Mouse (Mus musculus): ENCODE data around the gene Ass1. TPM values are rescaled to one million over a fixed set of nuclear protein-coding genes. Genes with fewer than 3 reads are reported as not detected.

The Ass1 gene
- polyA plus RNA-seq, 1 experiment = 212 TPM

DNA sequence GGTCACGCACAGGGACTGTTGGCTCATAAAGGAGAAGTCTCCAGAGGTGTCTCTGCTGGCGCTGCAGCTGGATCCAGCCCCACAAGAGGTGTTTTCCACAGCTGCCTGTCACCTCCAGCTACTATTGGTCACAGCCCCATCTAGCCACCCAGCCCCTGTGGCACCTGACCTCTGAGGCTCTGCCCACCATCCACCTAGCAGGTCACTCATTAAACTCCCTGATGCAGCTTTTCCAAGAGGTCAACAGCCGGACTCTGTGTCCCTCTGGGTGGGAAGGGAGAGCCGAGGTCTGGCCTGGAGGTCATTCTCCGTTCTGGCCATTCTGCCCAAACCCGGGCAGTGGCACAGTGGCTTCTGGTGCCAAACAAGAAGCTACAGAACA is 5.5 kb upstream of the Ass1 start:
- no peak overlapping the region for H3K27ac ChIP-seq (ENCODE audit: insufficient read depth, low read length)
- H3K4me3 ChIP-seq (ENCODE audit: insufficient read depth, low read length) = no peak overlapping the region
- H3K4me1 ChIP-seq (ENCODE audit: control insufficient read depth, insufficient read depth, low read length) = 0 out of 2 replicates have a peak, but pooled peaks cover 12% of the 10 kb centered on the region
- TF ChIP-seq CTCF (IDR thresholded peaks at IDR 0.05; ENCODE audit: borderline replicate concordance, insufficient read depth, low read length) (no peak), POLR2A (IDR thresholded peaks at IDR 0.05; ENCODE audit: low read depth, low read length) (no peak)

- TF ChIP-seq CTCF (IDR thresholded peaks at IDR 0.05; ENCODE audit: borderline replicate concordance, insufficient read depth, low read length) (no peak), POLR2A (IDR thresholded peaks at IDR 0.05; ENCODE audit: low read depth, low read length) (no peak)
- Histone ChIP-seq H3K27ac (ENCODE audit: insufficient read depth, low read length) (no peak overlapping the region), H3K4me3 (ENCODE audit: insufficient read depth, low read length) (no peak overlapping the region), H3K4me1 (ENCODE audit: control insufficient read depth, insufficient read depth, low read length) (no peaks in the 10 kb centered on the region)
Observed at GRCm38 (mm10) chr2:31467457-31467856, 2.5 kb upstream of the Ass1 start.

DNA sequence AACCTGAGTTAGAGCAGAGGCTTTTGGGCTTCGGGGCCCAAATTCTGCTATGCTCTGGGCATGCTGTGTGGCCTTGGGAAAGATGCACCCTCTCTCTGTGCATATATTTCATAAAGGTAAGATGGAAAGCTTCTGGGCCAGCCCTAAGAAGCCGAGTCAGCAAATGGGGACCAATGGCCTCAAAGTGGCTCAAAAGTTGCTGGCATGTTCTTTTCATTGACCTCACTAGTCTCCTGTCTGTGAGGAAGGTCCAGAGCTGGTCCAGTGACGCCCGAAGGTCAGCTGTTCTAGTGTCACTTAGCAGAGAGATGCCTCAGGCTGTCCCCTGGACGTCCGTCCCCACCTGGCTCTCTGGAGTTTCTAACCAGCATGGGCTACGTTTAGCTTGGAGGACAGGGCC is 1.1 kb upstream of the Ass1 start:
- Histone ChIP-seq H3K27ac (ENCODE audit: insufficient read depth, low read length) (no peak overlapping the region), H3K4me1 (ENCODE audit: control insufficient read depth, insufficient read depth, low read length) (no peaks in the 10 kb centered on the region), H3K4me3 (ENCODE audit: insufficient read depth, low read length) (no peak overlapping the region)
- TF ChIP-seq POLR2A (IDR thresholded peaks at IDR 0.05; ENCODE audit: low read depth, low read length) (no peak), CTCF (IDR thresholded peaks at IDR 0.05; ENCODE audit: borderline replicate concordance, insufficient read depth, low read length) (no peak)

DNA sequence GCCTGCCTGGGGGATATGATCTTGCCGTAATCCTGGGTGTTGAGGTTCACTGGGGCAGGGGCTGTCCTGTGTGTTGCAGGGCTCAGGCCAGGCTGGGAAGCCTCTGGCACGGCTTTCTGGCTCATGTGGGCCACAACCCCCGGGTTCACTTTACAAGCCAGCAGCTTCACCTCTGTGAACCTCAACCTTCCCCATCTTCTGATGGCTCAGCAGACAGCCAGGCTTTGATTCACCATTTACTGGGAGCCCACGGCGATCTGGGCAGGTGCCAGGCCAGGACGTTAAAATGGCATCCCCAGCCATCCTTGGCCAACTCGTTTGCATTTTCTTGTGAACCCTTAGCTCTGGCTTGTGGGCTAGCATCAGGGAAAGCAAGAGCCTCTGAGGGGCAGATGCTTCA is 527 bp upstream of the Ass1 start:
- no peaks in the 10 kb centered on the region for H3K4me1 ChIP-seq (ENCODE audit: control insufficient read depth, insufficient read depth, low read length)
- TF ChIP-seq POLR2A (IDR thresholded peaks at IDR 0.05; ENCODE audit: low read depth, low read length) = no peak
- TF ChIP-seq CTCF (IDR thresholded peaks at IDR 0.05; ENCODE audit: borderline replicate concordance, insufficient read depth, low read length) = no peak
- no peak overlapping the region for H3K4me3 ChIP-seq (ENCODE audit: insufficient read depth, low read length)
- 0 out of 2 replicates have a peak overlapping the region, but pooled peaks have one; percentile 3 for H3K27ac ChIP-seq (ENCODE audit: insufficient read depth, low read length)

- H3K4me1 ChIP-seq (ENCODE audit: control insufficient read depth, insufficient read depth, low read length) = no peaks in the 10 kb centered on the region
- no peak for TF ChIP-seq CTCF (IDR thresholded peaks at IDR 0.05; ENCODE audit: borderline replicate concordance, insufficient read depth, low read length)
- peak; percentile 46; the same call in 1 of the 2 replicates for TF ChIP-seq POLR2A (IDR thresholded peaks at IDR 0.05; ENCODE audit: low read depth, low read length)
- H3K4me3 ChIP-seq (ENCODE audit: insufficient read depth, low read length) = peak overlapping the region; percentile 78
- no peak overlapping the region; the same call in 1 of the 2 replicates for H3K27ac ChIP-seq (ENCODE audit: insufficient read depth, low read length)
Observed at GRCm38 (mm10) chr2:31470683-31471385, 827 bp downstream of the Ass1 start.

DNA sequence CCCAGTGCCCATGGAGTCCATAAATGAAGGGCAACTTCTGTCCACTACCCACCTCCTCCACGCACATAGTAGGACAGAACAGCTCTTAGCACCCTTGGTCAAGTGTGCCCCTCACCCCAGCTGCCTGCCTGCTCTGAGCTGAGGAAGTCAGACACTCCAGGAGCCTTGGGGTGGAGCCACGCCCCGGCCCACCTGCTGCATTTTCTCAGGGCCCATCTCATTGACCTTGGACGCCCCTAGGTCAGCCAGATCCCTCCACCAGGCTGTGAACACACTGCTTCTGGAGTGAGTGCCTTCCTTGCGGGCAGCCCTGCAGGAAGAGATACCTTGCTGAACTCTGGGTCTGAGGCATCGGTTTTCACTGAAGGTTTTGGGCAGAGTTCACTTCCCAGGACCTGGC is 1.6 kb downstream of the Ass1 start:
- TF ChIP-seq CTCF (IDR thresholded peaks at IDR 0.05; ENCODE audit: borderline replicate concordance, insufficient read depth, low read length) = no peak
- TF ChIP-seq POLR2A (IDR thresholded peaks at IDR 0.05; ENCODE audit: low read depth, low read length) = no peak
- Histone ChIP-seq H3K4me3 (ENCODE audit: insufficient read depth, low read length) (peak overlapping the region; percentile 15), H3K4me1 (ENCODE audit: control insufficient read depth, insufficient read depth, low read length) (no peaks in the 10 kb centered on the region), H3K27ac (ENCODE audit: insufficient read depth, low read length) (no peak overlapping the region)

DNA sequence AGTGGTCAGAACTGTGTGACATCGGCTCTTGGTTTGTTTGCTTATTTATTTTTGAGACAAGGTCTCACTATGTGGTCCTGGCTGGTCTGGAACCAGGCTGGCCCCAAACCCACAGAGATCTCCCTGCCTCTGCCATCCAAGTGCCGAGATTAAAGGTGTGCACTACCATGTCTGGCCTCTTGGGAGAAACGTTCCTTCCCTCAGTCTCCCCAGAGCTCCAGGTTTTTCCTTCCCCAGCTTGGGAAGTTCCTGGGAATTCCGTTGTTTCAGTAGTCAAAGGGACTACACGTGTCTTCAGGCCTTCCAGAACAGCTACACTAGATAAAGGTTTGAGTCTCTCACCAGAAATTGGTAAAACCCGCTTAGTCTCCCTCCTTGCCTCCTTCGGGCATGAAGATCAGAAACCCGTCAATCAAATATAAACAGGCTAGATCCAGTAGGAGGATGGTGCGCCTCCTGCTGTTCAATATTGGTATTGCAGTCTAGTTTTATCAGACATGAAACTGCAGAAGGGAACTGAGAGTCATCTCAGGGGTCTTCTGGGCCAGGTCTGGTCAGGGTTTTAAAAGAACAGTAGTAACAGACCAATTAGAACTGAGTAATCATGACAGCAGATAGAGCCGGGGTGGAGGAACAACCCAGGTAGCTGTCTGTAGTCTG is 2.5 kb downstream of the Ass1 start:
- Histone ChIP-seq H3K4me3 (ENCODE audit: insufficient read depth, low read length) (no peak overlapping the region), H3K27ac (ENCODE audit: insufficient read depth, low read length) (no peak overlapping the region), H3K4me1 (ENCODE audit: control insufficient read depth, insufficient read depth, low read length) (no peaks in the 10 kb centered on the region)
- TF ChIP-seq POLR2A (IDR thresholded peaks at IDR 0.05; ENCODE audit: low read depth, low read length) (no peak), CTCF (IDR thresholded peaks at IDR 0.05; ENCODE audit: borderline replicate concordance, insufficient read depth, low read length) (no peak)

GRCm38 (mm10) chr2:31473941-31474340 is 3.9 kb downstream of the Ass1 start:
- H3K4me3 ChIP-seq (ENCODE audit: insufficient read depth, low read length) = no peak overlapping the region
- no peaks in the 10 kb centered on the region for H3K4me1 ChIP-seq (ENCODE audit: control insufficient read depth, insufficient read depth, low read length)
- no peak for TF ChIP-seq POLR2A (IDR thresholded peaks at IDR 0.05; ENCODE audit: low read depth, low read length)
- TF ChIP-seq CTCF (IDR thresholded peaks at IDR 0.05; ENCODE audit: borderline replicate concordance, insufficient read depth, low read length) = no peak
- no peak overlapping the region for H3K27ac ChIP-seq (ENCODE audit: insufficient read depth, low read length)

- H3K4me1 ChIP-seq (ENCODE audit: control insufficient read depth, insufficient read depth, low read length) = no peaks in the 10 kb centered on the region
- H3K27ac ChIP-seq (ENCODE audit: insufficient read depth, low read length) = no peak overlapping the region
- no peak overlapping the region for H3K4me3 ChIP-seq (ENCODE audit: insufficient read depth, low read length)
- TF ChIP-seq POLR2A (IDR thresholded peaks at IDR 0.05; ENCODE audit: low read depth, low read length) (no peak), CTCF (IDR thresholded peaks at IDR 0.05; ENCODE audit: borderline replicate concordance, insufficient read depth, low read length) (no peak)
Observed at GRCm38 (mm10) chr2:31474686-31475085, 4.7 kb downstream of the Ass1 start.

GRCm38 (mm10) chr2:31476107-31476820 is 6.3 kb downstream of the Ass1 start:
- Histone ChIP-seq H3K4me1 (ENCODE audit: control insufficient read depth, insufficient read depth, low read length) (no peaks in the 10 kb centered on the region), H3K4me3 (ENCODE audit: insufficient read depth, low read length) (no peak overlapping the region), H3K27ac (ENCODE audit: insufficient read depth, low read length) (no peak overlapping the region)
- no peak for TF ChIP-seq CTCF (IDR thresholded peaks at IDR 0.05; ENCODE audit: borderline replicate concordance, insufficient read depth, low read length)
- TF ChIP-seq POLR2A (IDR thresholded peaks at IDR 0.05; ENCODE audit: low read depth, low read length) = no peak
